Mouse (Mus musculus): Measurements from ENCODE around the gene Ppbp. TPM values are rescaled to one million over a fixed set of nuclear protein-coding genes. Genes with fewer than 3 reads are reported as not detected.
"Not testable (repeated sequence)": the region's sequence is repeated elsewhere in the genome, so short reads cannot be mapped to it uniquely, and the experiment has no call there.

Gene Ppbp
- polyA plus RNA-seq, 1 experiment, result 345 TPM

GRCm38 (mm10) chr5:90785659-90786588, 17.6 kb downstream of the Ppbp start, which contains the start of gene Cxcl3:
Cxcl3 (plus strand) TSS chr5:90786103.
- no peaks in the 10 kb centered on the region for H3K36me3 ChIP-seq (replicated peaks; ENCODE audit: low read length)
- no peaks in the 10 kb centered on the region for H3K9me3 ChIP-seq
- H3K27me3 ChIP-seq (replicated peaks), result no peaks in the 10 kb centered on the region
- H3K4me1 ChIP-seq, result peaks cover 70% of the 10 kb centered on the region
- TF ChIP-seq FLI1 (IDR thresholded peaks at IDR 0.05; ENCODE audit: low read length) (no peak), GATA1 (IDR thresholded peaks at IDR 0.05; ENCODE audit: borderline replicate concordance, low read length) (no peak)
- peak within 1 kb of the TSS; percentile 90 for H3K4me3 ChIP-seq (replicated peaks)

- Histone ChIP-seq H3K4me3 (replicated peaks) (no peak overlapping the region), H3K4me1 (peaks cover 56% of the 10 kb centered on the region), H3K9me3 (no peaks in the 10 kb centered on the region), H3K27me3 (replicated peaks) (no peaks in the 10 kb centered on the region), H3K36me3 (replicated peaks; ENCODE audit: low read length) (no peaks in the 10 kb centered on the region)
- TF ChIP-seq GATA1 (IDR thresholded peaks at IDR 0.05; ENCODE audit: borderline replicate concordance, low read length) (no peak), FLI1 (IDR thresholded peaks at IDR 0.05; ENCODE audit: low read length) (no peak)
Observed at GRCm38 (mm10) chr5:90788114-90788513, 19.8 kb downstream of the Ppbp start.

GRCm38 (mm10) chr5:90789306-90790073, 21.2 kb downstream of the Ppbp start:
- Histone ChIP-seq H3K36me3 (replicated peaks; ENCODE audit: low read length) (no peaks in the 10 kb centered on the region), H3K9me3 (no peaks in the 10 kb centered on the region), H3K27me3 (replicated peaks) (no peaks in the 10 kb centered on the region), H3K4me1 (peaks cover 44% of the 10 kb centered on the region), H3K4me3 (replicated peaks) (peak overlapping the region; percentile 48)
- no peak for TF ChIP-seq GATA1 (IDR thresholded peaks at IDR 0.05; ENCODE audit: borderline replicate concordance, low read length)
- no peak for TF ChIP-seq FLI1 (IDR thresholded peaks at IDR 0.05; ENCODE audit: low read length)

DNA sequence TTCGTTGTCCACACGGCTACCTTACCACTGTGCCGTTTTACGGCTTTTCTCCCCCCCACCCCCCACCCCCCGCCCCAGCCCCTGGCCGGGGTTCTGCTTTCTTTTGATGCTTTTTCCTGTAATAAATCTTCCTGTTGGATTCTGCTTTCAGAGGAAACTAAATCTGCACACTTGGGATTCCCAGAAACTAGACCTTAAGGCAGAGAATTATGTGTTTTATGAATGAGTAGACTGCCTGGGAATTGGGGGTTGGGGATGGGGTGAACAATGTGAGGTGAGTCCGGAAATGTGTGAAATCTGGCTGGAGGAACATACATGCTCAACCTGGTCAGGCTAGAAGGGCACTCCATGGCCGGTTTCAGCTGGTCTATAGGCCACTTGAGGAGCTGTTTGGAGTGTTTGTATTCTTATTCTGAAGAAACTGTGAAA, 21.8 kb downstream of the Ppbp start:
- no peaks in the 10 kb centered on the region for H3K9me3 ChIP-seq
- TF ChIP-seq GATA1 (IDR thresholded peaks at IDR 0.05; ENCODE audit: borderline replicate concordance, low read length), result no peak
- no peak for TF ChIP-seq FLI1 (IDR thresholded peaks at IDR 0.05; ENCODE audit: low read length)
- no peak overlapping the region for H3K4me3 ChIP-seq (replicated peaks)
- H3K4me1 ChIP-seq, result peaks cover 38% of the 10 kb centered on the region
- H3K36me3 ChIP-seq (replicated peaks; ENCODE audit: low read length), result no peaks in the 10 kb centered on the region
- no peaks in the 10 kb centered on the region for H3K27me3 ChIP-seq (replicated peaks)

GRCm38 (mm10) chr5:90794195-90794625, 25.9 kb downstream of the Ppbp start, which contains the start of gene Cxcl15:
Cxcl15 (plus strand) TSS chr5:90794534.
- Histone ChIP-seq H3K4me3 (replicated peaks) (no peak within 1 kb of the TSS), H3K4me1 (peaks cover 25% of the 10 kb centered on the region), H3K27me3 (replicated peaks) (no peaks in the 10 kb centered on the region), H3K36me3 (replicated peaks; ENCODE audit: low read length) (no peaks in the 10 kb centered on the region), H3K9me3 (no peaks in the 10 kb centered on the region)
- TF ChIP-seq FLI1 (IDR thresholded peaks at IDR 0.05; ENCODE audit: low read length) (no peak), GATA1 (IDR thresholded peaks at IDR 0.05; ENCODE audit: borderline replicate concordance, low read length) (no peak)

DNA sequence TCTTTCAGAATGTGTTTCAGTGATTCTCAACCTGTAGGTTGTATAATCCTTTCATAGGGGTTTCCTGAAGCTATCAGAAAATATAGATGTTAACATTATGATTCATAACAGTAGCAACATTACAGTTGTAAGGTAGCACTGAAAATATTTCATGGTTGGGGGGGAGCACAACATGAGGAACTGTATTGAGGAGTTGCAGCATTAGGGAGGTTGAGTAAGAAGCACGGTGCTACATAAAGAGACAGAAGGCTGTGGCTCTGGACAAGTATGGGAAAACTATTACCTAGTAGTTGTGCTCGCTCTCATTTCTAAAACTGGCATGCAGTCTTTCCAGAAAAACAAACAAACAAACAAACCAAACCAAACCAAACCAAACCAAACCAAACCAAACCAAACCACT, 27.1 kb downstream of the Ppbp start:
- not testable (repeated sequence) for H3K27me3 ChIP-seq (replicated peaks); H3K9me3 ChIP-seq; H3K4me3 ChIP-seq (replicated peaks); H3K36me3 ChIP-seq (replicated peaks; ENCODE audit: low read length)
- H3K4me1 ChIP-seq, result peaks cover 17% of the 10 kb centered on the region

DNA sequence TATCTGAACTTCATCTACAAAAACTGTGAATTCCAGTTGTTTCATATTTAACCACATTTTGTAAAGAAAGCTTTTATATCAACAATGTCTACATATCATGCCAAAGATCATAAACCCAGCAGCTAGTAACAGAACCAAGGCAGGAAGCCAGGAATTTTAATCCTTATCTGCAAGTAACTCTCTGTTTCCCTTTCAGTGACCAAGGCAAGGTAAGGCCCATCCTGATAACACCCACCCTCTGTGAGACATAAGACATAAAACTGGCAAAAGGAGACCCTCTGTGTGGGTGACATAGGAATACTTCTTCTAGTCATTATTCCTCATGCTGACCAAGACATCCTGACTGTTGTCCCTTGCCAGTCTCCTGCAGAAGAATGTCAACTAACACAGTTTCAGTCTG, 36.3 kb downstream of the Ppbp start:
- Histone ChIP-seq H3K27me3 (replicated peaks) (no peaks in the 10 kb centered on the region), H3K9me3 (no peaks in the 10 kb centered on the region), H3K4me3 (replicated peaks) (no peak overlapping the region), H3K36me3 (replicated peaks; ENCODE audit: low read length) (no peaks in the 10 kb centered on the region), H3K4me1 (peaks cover 14% of the 10 kb centered on the region)
- TF ChIP-seq FLI1 (IDR thresholded peaks at IDR 0.05; ENCODE audit: low read length) (no peak), GATA1 (IDR thresholded peaks at IDR 0.05; ENCODE audit: borderline replicate concordance, low read length) (no peak)

- no peaks in the 10 kb centered on the region for H3K9me3 ChIP-seq
- no peak for TF ChIP-seq FLI1 (IDR thresholded peaks at IDR 0.05; ENCODE audit: low read length)
- no peak for TF ChIP-seq GATA1 (IDR thresholded peaks at IDR 0.05; ENCODE audit: borderline replicate concordance, low read length)
- H3K4me3 ChIP-seq (replicated peaks), result no peak overlapping the region
- peaks cover 2% of the 10 kb centered on the region for H3K27me3 ChIP-seq (replicated peaks)
- H3K36me3 ChIP-seq (replicated peaks; ENCODE audit: low read length), result no peaks in the 10 kb centered on the region
- peaks cover 11% of the 10 kb centered on the region for H3K4me1 ChIP-seq
Observed at GRCm38 (mm10) chr5:90806050-90806449, 37.7 kb downstream of the Ppbp start.

- peaks cover 2% of the 10 kb centered on the region for H3K27me3 ChIP-seq (replicated peaks)
- H3K36me3 ChIP-seq (replicated peaks; ENCODE audit: low read length), result no peaks in the 10 kb centered on the region
- TF ChIP-seq GATA1 (IDR thresholded peaks at IDR 0.05; ENCODE audit: borderline replicate concordance, low read length) (no peak), FLI1 (IDR thresholded peaks at IDR 0.05; ENCODE audit: low read length) (no peak)
- no peaks in the 10 kb centered on the region for H3K9me3 ChIP-seq
- peaks cover 11% of the 10 kb centered on the region for H3K4me1 ChIP-seq
- no peak overlapping the region for H3K4me3 ChIP-seq (replicated peaks)
Observed at GRCm38 (mm10) chr5:90807176-90807950, 39.0 kb downstream of the Ppbp start.

Other genes with a start within 250 kb of the Ppbp start
- gene Afm, start 249.6 kb upstream of the Ppbp start, polyA plus RNA-seq (2012; ENCODE audit: insufficient read depth, low replicate concordance), result not detected in 2 replicates
- 0.73 and 2.2 TPM in 2 replicates for gene 5830473C10Rik, start 207.4 kb upstream of the Ppbp start, polyA plus RNA-seq (2012; ENCODE audit: insufficient read depth, low replicate concordance)
- gene Rassf6, start 127.9 kb upstream of the Ppbp start, polyA plus RNA-seq (2012; ENCODE audit: insufficient read depth, low replicate concordance), result not detected in 2 replicates
- gene Cxcl5, start 9.2 kb upstream of the Ppbp start, polyA plus RNA-seq (2012; ENCODE audit: insufficient read depth, low replicate concordance), result 0.36 TPM in 1 of 2 replicates, not detected in the other
- 1,238 and 4,927 TPM in 2 replicates for gene Pf4, start 3.9 kb downstream of the Ppbp start, polyA plus RNA-seq (2012; ENCODE audit: insufficient read depth, low replicate concordance)
- 13.4 and 15.8 TPM in 2 replicates for gene Cxcl3, start 17.6 kb downstream of the Ppbp start, polyA plus RNA-seq (2012; ENCODE audit: insufficient read depth, low replicate concordance)
- gene Cxcl15, start 26.0 kb downstream of the Ppbp start, polyA plus RNA-seq (2012; ENCODE audit: insufficient read depth, low replicate concordance), result not detected in 2 replicates
- gene Cxcl1, start 122.7 kb downstream of the Ppbp start, polyA plus RNA-seq (2012; ENCODE audit: insufficient read depth, low replicate concordance), result 0.48 and 1.9 TPM in 2 replicates
- 28.2 and 32.2 TPM in 2 replicates for gene Cxcl2, start 135.4 kb downstream of the Ppbp start, polyA plus RNA-seq (2012; ENCODE audit: insufficient read depth, low replicate concordance)
- gene Mthfd2l, start 162.6 kb downstream of the Ppbp start, polyA plus RNA-seq (2012; ENCODE audit: insufficient read depth, low replicate concordance), result 8.5 and 10.8 TPM in 2 replicates